Mouse (Mus musculus) intestine, embryonic 14.5 days (tissue): ENCODE data around the gene Fam172a. TPM values are rescaled to one million over a fixed set of nuclear protein-coding genes. Genes with fewer than 3 reads are reported as not detected.

Source experiments
- ATAC-seq: fragments of 200-750 bp; cut with Nextera tagmentation; replicated peaks from 2 replicates; pipeline ENCODE4 v1.8.0; 2017; ENCODE audit warnings: low read depth, moderate number of reproducible peaks, moderate TSS enrichment, moderate library complexity; ENCODE audit not compliant: low FRiP score, low TSS enrichment
- DNase-seq: peaks from one replicate; pipeline ENCODE4 v3.0.0-alpha.2; 2018; ENCODE audit warnings: low spot score
- H3K27ac ChIP-seq: fragments of 300-500 bp; sonication (generic); 2 replicates; pipeline ENCODE4 v1.5.1; 2014; ENCODE audit warnings: low read depth, mild to moderate bottlenecking, control low read depth
- H3K27me3 ChIP-seq: fragments of 300-500 bp; sonication (generic); replicated peaks from 2 replicates; pipeline ENCODE4 v1.6.1; 2014; ENCODE audit warnings: low read length, control low read depth; ENCODE audit not compliant: control insufficient read depth, insufficient read depth
- H3K36me3 ChIP-seq: fragments of 300-500 bp; sonication (generic); 2 replicates; pipeline ENCODE4 v1.6.1; 2014; ENCODE audit warnings: low read length, control low read depth; ENCODE audit not compliant: control insufficient read depth, insufficient read depth
- H3K4me1 ChIP-seq: fragments of 300-500 bp; sonication (generic); replicated peaks from 2 replicates; pipeline ENCODE4 v1.6.1; 2014; ENCODE audit warnings: low read length, control low read depth, mixed read lengths; ENCODE audit not compliant: control insufficient read depth, insufficient read depth
- H3K4me2 ChIP-seq: fragments of 300-500 bp; sonication (generic); 2 replicates; pipeline ENCODE4 v1.6.1; 2014; ENCODE audit warnings: low read length
- H3K4me3 ChIP-seq: fragments of 300-500 bp; sonication (generic); 2 replicates; pipeline ENCODE4 v1.5.1; 2014; ENCODE audit warnings: low read depth, low read length, control low read depth, mixed read lengths
- H3K9ac ChIP-seq: fragments of 300-500 bp; sonication (generic); 2 replicates; pipeline ENCODE4 v1.6.1; 2014; ENCODE audit warnings: mild to moderate bottlenecking, low read length
- H3K9me3 ChIP-seq: fragments of 300-500 bp; sonication (generic); 2 replicates; pipeline ENCODE4 v1.6.1; 2016; ENCODE audit warnings: low read length, control low read depth; ENCODE audit not compliant: control insufficient read depth
- WGBS: fragments of 180-500 bp; shearing (Covaris S2); extraction: QIAGEN DNeasy Blood & Tissue Kit; methylation state at CpG from one replicate; pipeline ENCODE4 v1.1.7; 2014; 5-methylcytosine and 5-hydroxymethylcytosine counted together
- polyA plus RNA-seq: library from polyadenylated mRNA; unstranded; fragments of >200 nt; fragmentation: Nextera tagmentation; extraction: Ambion mirVana; gene quantifications from 2 replicates; pipeline ENCODE4 v1.2.1, GENCODE M21; 2014

Fam172a gene
- polyA plus RNA-seq, 1 experiment from 2014 or later, result 23.3 TPM

DNA sequence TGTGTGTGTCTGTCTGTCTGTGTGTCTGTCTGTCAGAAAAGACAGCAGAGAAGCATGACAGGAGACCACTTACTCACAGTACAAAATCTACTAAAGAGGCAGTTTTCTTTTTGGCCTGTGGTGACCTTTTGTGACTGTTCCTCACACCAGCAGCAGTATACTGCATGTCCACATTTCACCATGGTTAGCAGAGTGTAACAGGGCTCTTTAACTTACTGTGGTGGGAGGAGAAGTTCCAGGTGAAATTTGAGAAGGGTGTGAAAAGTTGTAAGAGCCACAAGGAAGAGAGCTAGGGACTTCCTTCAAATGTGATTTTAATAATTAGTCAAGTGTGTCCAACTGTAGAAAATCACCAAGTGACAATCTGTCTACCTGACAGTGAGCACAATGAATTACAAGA lies 199.0 kb downstream of the Fam172a start:
- ATAC-seq (no peak), DNase-seq (no peak)
- H3K4me1 ChIP-seq, result no peaks in the 10 kb centered on the region

DNA sequence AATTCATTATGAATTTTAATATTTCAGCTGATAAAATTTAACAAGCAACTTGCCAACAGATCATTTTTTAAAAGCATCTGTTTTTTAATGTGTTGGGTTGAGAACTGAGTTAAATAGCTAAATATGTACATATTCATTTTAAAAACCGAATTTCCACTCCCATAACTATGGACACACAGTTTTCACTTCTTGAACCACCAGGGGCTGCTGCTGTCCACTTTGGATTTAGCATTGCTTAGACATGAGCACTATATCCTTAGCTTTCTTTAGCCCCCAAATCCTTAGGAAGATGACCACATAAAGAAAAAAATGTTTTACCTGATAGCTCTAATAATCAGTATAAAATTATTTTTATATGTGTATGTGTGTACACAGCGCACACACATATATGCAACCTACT lies 207.4 kb downstream of the Fam172a start:
- H3K9me3 ChIP-seq, result no peaks in the 10 kb centered on the region
- DNase-seq (no peak), ATAC-seq (no peak)
- no peak overlapping the region for H3K27ac ChIP-seq
- no peaks in the 10 kb centered on the region for H3K27me3 ChIP-seq
- no peaks in the 10 kb centered on the region for H3K36me3 ChIP-seq
- 86% methylated on average over 2 of the region's 2 CpGs for WGBS
- H3K4me3 ChIP-seq, result no peak overlapping the region
- H3K9ac ChIP-seq, result no peak overlapping the region
- no peaks in the 10 kb centered on the region for H3K4me1 ChIP-seq
- no peak overlapping the region for H3K4me2 ChIP-seq

More for the DNA sequence above, 199.0 kb downstream of the Fam172a start:
- Histone ChIP-seq H3K9me3 (no peaks in the 10 kb centered on the region), H3K4me2 (no peak overlapping the region), H3K27me3 (no peaks in the 10 kb centered on the region), H3K4me3 (no peak overlapping the region), H3K27ac (no peak overlapping the region), H3K9ac (no peak overlapping the region), H3K36me3 (no peaks in the 10 kb centered on the region)

DNA sequence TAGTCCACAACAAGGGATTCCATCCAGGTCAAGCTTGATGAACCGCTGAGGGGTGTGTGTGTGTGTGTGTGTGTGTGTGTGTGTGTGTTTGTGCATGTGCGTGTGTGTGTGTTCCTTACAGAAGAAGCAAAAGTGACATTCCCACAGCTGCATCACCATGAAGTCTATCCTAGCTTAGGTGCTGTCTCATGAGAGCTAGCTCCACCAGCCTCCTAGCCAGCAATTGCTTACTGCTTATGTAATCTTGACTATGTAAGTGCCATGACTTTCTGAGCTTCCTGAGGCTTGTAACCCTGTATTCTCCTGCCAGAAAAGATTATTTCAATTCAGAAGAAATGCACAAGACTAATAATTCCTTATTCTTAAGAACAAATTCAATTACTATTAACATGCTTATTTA lies 221.0 kb downstream of the Fam172a start:
- no peak overlapping the region for H3K27ac ChIP-seq
- H3K4me3 ChIP-seq, result no peak overlapping the region
- H3K36me3 ChIP-seq, result no peaks in the 10 kb centered on the region
- ATAC-seq (no peak), DNase-seq (no peak)
- H3K9ac ChIP-seq, result no peak overlapping the region
- H3K27me3 ChIP-seq, result no peaks in the 10 kb centered on the region
- H3K4me2 ChIP-seq, result no peak overlapping the region
- H3K4me1 ChIP-seq, result no peaks in the 10 kb centered on the region
- 79% methylated on average over 2 of the region's 2 CpGs for WGBS
- H3K9me3 ChIP-seq, result no peaks in the 10 kb centered on the region

DNA sequence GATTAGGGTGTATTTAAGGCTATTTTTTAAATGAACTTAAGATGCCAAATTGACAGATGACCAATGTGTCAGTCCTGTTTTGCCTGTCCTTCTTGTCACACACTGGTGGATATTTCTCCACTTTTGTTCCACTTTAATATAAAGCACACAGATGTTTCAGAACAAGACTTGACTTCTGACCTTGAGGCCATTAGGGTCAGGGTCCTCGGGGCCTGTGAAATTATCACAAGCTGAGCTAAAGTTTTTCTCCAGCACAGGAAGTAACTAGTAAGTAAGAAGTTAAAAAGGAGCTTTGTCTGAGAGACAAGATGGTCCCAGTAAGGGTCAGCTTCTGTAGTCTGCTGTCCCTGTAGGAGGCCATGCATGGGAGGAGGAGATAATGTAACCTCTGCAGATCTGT lies 255.8 kb downstream of the Fam172a start:
- no peak for ATAC-seq
- Histone ChIP-seq H3K4me3 (no peak overlapping the region), H3K36me3 (no peaks in the 10 kb centered on the region), H3K4me1 (no peaks in the 10 kb centered on the region), H3K27me3 (no peaks in the 10 kb centered on the region), H3K27ac (no peak overlapping the region), H3K4me2 (no peak overlapping the region), H3K9ac (no peak overlapping the region), H3K9me3 (no peaks in the 10 kb centered on the region)
- no peak for DNase-seq
- 9% methylated on average over 1 of the region's 1 CpGs for WGBS

DNA sequence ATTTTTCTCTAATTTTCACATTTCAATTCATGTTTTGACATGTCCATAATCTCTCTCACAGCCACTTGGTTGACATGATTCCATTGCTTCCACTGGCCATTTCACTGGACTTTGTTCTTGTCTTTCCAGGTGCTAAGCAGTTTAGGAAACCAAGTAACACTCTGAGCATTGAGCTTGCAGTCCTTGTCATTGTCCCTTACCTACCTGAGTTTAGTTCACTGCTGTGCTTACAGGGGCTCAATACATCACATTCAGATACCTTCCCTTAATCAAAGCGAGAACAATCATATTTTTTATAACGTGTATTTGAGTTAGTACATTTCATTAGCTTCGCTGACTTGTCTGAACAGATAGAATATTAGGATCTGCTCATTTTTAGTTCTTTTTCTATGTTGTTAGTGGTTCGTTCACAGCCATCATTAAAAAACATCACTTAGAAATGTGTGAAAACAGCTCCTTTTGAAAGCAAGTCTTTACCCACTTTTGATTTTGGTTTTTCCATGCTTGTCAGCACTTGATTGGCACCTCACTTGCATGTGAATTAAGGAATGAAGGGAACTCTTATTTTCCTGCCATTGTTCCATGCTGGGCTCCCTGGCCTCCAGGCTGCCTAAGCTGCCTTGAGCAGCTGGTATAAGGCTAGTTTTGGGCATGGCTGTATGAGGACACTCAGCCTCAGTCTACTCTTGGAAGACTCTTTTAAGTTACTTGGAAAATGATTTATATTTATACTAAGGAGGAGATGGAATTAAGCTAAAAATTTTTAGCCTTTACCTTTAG lies 257.9 kb downstream of the Fam172a start:
- Histone ChIP-seq H3K27me3 (no peaks in the 10 kb centered on the region), H3K9me3 (no peaks in the 10 kb centered on the region), H3K36me3 (no peaks in the 10 kb centered on the region), H3K27ac (no peak overlapping the region), H3K4me1 (no peaks in the 10 kb centered on the region), H3K4me2 (no peak overlapping the region), H3K4me3 (no peak overlapping the region), H3K9ac (no peak overlapping the region)
- no peak for DNase-seq
- 85% methylated on average over 4 of the region's 4 CpGs for WGBS
- no peak for ATAC-seq

DNA sequence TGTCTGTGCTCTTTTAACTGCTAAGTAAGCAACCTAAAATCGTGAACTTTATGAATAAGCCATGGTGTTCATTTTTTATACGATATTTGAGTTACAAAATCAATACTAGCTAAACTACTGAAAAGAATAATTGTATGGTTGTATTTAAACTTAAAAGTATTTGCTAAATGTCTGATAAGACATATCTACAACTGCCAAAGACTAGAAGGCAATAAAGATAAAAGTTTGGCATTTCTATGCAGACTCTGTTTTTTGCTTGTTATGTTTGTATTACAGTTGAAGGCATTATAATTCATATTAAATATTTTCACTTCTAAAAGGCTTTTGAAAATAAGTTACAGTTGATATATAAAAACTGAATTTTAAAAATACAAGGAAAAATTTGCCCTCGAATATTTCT lies 274.4 kb downstream of the Fam172a start:
- no peak overlapping the region for H3K4me2 ChIP-seq
- H3K36me3 ChIP-seq, result no peaks in the 10 kb centered on the region
- ATAC-seq, result no peak
- DNase-seq, result no peak
- 61% methylated on average over 3 of the region's 3 CpGs for WGBS
- H3K4me3 ChIP-seq, result no peak overlapping the region
- no peaks in the 10 kb centered on the region for H3K9me3 ChIP-seq
- no peaks in the 10 kb centered on the region for H3K4me1 ChIP-seq
- H3K27me3 ChIP-seq, result no peaks in the 10 kb centered on the region
- H3K9ac ChIP-seq, result no peak overlapping the region
- H3K27ac ChIP-seq, result no peak overlapping the region

DNA sequence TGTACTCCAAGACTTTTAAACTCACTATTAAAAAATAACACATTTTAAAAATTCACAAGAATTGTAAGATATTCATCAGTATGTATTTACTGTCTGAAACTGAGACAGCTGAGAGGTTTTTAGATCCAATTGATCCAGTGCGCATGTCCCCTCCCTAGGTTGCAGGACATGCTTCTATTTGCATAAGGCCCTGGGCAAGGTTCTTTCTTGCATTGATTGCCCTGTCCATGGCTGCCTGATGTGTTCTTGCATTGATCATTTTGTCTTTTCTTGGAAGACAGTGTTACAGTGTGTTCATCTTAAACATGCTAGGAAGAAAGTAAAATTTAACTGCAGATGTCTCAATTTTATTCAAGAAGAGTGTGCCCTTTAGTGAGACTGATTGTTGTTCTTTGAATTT lies 275.3 kb downstream of the Fam172a start:
- H3K4me3 ChIP-seq, result no peak overlapping the region
- DNase-seq, result no peak
- H3K27me3 ChIP-seq, result no peaks in the 10 kb centered on the region
- 73% methylated on average over 1 of the region's 1 CpGs for WGBS
- H3K9me3 ChIP-seq, result no peaks in the 10 kb centered on the region
- no peaks in the 10 kb centered on the region for H3K4me1 ChIP-seq
- no peak for ATAC-seq
- H3K4me2 ChIP-seq, result no peak overlapping the region
- no peak overlapping the region for H3K27ac ChIP-seq
- no peaks in the 10 kb centered on the region for H3K36me3 ChIP-seq
- H3K9ac ChIP-seq, result no peak overlapping the region

DNA sequence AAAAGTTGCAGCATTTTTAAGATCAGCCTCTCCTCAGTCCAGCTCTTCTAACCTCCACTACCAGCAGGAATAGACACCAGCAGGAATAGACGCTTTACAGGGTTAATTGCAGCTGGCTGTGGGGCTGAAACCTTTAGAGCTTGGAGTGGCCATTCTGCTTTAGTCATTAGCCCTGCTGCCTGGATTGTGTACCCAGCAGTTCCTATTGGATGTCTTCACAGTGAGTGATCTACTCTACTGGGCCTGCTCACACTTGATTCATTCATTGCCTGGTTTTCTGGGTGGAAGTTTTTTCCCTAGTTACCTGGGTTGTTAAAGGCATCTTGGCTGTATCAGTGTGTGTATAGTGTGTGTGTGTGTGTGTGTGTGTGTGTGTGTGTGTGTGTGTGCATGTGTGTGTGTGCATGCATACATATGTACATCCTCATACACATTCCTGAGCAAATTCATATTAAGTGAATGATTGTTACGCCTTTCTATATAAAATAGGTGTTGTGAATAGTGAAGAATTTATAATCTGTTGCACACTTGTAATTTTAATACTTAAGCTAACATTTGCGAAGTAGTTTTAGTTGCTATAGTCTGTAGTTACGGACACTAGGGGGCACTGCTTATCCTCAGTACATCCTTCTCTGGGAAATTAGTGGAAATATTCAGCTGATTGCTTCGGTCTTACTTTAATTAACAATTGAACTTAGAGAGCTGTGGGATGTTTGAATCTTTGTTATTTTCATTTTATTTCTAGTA lies 280.4 kb downstream of the Fam172a start:
- WGBS, result 35% methylated on average over 5 of the region's 5 CpGs
- H3K36me3 ChIP-seq, result no peaks in the 10 kb centered on the region
- no peak overlapping the region for H3K27ac ChIP-seq
- DNase-seq (no peak), ATAC-seq (no peak)
- no peaks in the 10 kb centered on the region for H3K4me1 ChIP-seq
- H3K4me2 ChIP-seq, result no peak overlapping the region
- H3K9ac ChIP-seq, result no peak overlapping the region
- H3K4me3 ChIP-seq, result no peak overlapping the region
- H3K9me3 ChIP-seq, result no peaks in the 10 kb centered on the region
- H3K27me3 ChIP-seq, result no peaks in the 10 kb centered on the region

DNA sequence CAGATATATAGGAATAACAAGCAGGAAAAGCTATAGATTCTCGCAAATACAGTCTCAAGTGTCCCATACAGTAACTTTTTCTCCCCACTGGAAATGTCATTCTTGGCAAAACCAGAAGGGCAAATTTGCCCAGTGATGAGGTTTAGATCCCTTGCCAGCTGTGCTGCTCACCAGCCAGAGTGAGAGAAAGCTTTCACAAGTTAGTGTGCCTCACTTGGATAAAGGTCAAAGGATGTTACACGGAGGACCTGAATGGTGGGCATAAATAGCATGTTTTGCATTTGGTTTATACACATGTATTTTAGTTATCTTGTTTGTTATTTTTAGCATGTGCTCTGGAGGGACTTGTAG lies 281.0 kb downstream of the Fam172a start:
- no peak overlapping the region for H3K27ac ChIP-seq
- H3K36me3 ChIP-seq, result no peaks in the 10 kb centered on the region
- H3K4me3 ChIP-seq, result no peak overlapping the region
- no peak for DNase-seq
- H3K9ac ChIP-seq, result no peak overlapping the region
- no peaks in the 10 kb centered on the region for H3K9me3 ChIP-seq
- 75% methylated on average over 2 of the region's 2 CpGs for WGBS
- H3K4me1 ChIP-seq, result no peaks in the 10 kb centered on the region
- H3K27me3 ChIP-seq, result no peaks in the 10 kb centered on the region
- no peak for ATAC-seq
- H3K4me2 ChIP-seq, result no peak overlapping the region
